Mouse (Mus musculus) midbrain, postnatal 0 days (tissue): Measurements from ENCODE around the gene Carhsp1. TPM values are rescaled to one million over a fixed set of nuclear protein-coding genes. Genes with fewer than 3 reads are reported as not detected.
A peak's percentile ranks its signal among the peaks of the same experiment; 100 is the strongest.

Experiments used
- ATAC-seq: fragments of 200-750 bp; cut with Nextera tagmentation; 2 replicates; pipeline ENCODE4 v1.8.0; 2017; ENCODE audit warnings: moderate number of reproducible peaks, mild to moderate bottlenecking, moderate TSS enrichment, moderate library complexity; ENCODE audit not compliant: low FRiP score
- DNase-seq: peaks from one replicate; pipeline ENCODE4 v3.0.0-alpha.2; 2015; ENCODE audit warnings: low spot score
- H3K27ac ChIP-seq: fragments of 300-500 bp; sonication (generic); 2 replicates; pipeline ENCODE4 v1.5.1; 2014; ENCODE audit warnings: low read depth, mild to moderate bottlenecking, low read length, mixed read lengths
- H3K27me3 ChIP-seq: fragments of 300-500 bp; sonication (generic); 2 replicates; pipeline ENCODE4 v1.6.1; 2014; ENCODE audit warnings: low read length, control low read depth, mixed read lengths; ENCODE audit not compliant: insufficient read depth
- H3K36me3 ChIP-seq: fragments of 300-500 bp; sonication (generic); 2 replicates; pipeline ENCODE4 v1.6.1; 2014; ENCODE audit warnings: low read length, control low read depth, mixed read lengths; ENCODE audit not compliant: insufficient read depth
- H3K4me1 ChIP-seq: fragments of 300-500 bp; sonication (generic); 2 replicates; pipeline ENCODE4 v1.6.1; 2014; ENCODE audit warnings: mild to moderate bottlenecking, control low read depth, antibody characterized with exemption, low read length, mixed read lengths; ENCODE audit not compliant: insufficient read depth
- H3K4me2 ChIP-seq: fragments of 300-500 bp; sonication (generic); 2 replicates; pipeline ENCODE4 v1.6.1; 2014; ENCODE audit warnings: low read depth, mild to moderate bottlenecking, low read length, mixed read lengths; ENCODE audit not compliant: poor library complexity, severe bottlenecking
- H3K4me3 ChIP-seq: fragments of 300-500 bp; sonication (generic); 2 replicates; pipeline ENCODE4 v1.5.1; 2014; ENCODE audit warnings: low read depth, mild to moderate bottlenecking, low read length, moderate library complexity
- H3K9ac ChIP-seq: fragments of 300-500 bp; sonication (generic); replicated peaks from 2 replicates; pipeline ENCODE4 v1.6.1; 2014; ENCODE audit warnings: mild to moderate bottlenecking, low read length, moderate library complexity, mixed read lengths; ENCODE audit not compliant: poor library complexity, severe bottlenecking
- H3K9me3 ChIP-seq: fragments of 300-500 bp; sonication (generic); 2 replicates; pipeline ENCODE4 v1.6.1; 2016; ENCODE audit warnings: low read length, control low read depth
- CTCF ChIP-seq: IDR thresholded peaks from 2 replicates; pipeline ENCODE4 v1.5.1; 2016; ENCODE audit warnings: antibody characterized with exemption, mild to moderate bottlenecking
- WGBS: fragments of 180-500 bp; shearing (Covaris S2); extraction: QIAGEN DNeasy Blood & Tissue Kit; methylation state at CpG from one replicate; pipeline ENCODE4 v1.1.7; 2014; 5-methylcytosine and 5-hydroxymethylcytosine counted together
- polyA plus RNA-seq: library from polyadenylated mRNA; unstranded; fragments of >200 nt; fragmentation: Nextera tagmentation; extraction: Ambion mirVana; gene quantifications from 2 replicates; pipeline ENCODE4 v1.2.1, GENCODE M21; 2015
- total RNA-seq: library from RNA; depleted of rRNA; stranded (reverse); fragments of >200 nt; gene quantifications from 2 replicates; pipeline ENCODE4 v1.2.3, GENCODE M21; 2014

The Carhsp1 gene
- total and polyA plus RNA-seq, 2 experiments from 2014 or later = 98.5 to 117 TPM

DNA sequence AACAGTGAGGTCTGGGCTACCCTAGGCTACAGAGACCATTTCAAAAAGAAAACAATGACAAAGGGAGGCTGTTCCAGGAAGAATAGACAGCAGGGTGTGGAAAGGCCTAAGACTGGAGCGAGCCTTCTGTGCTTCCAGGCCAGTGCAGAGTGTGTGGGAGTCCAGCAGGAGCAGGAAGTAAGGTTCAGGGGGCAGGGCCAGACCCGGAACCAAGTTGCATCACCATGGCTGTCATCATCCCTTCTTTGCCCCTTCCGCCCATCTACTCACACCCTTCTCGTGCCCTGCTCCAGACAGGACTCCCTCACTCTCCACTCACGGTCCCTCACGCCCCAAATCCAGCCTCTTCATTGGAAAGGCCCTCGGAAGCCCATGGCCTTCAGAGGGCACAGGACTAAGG lies 4.7 kb downstream of the Carhsp1 start:
- no peak overlapping the region for H3K4me2 ChIP-seq
- TF ChIP-seq CTCF = no peak
- DNase-seq = no peak
- no peak for ATAC-seq
- H3K27ac ChIP-seq = no peak overlapping the region
- H3K27me3 ChIP-seq = no peaks in the 10 kb centered on the region
- no peak overlapping the region for H3K4me3 ChIP-seq
- 0 out of 2 replicates have a peak, but pooled peaks cover 10% of the 10 kb centered on the region for H3K36me3 ChIP-seq
- H3K4me1 ChIP-seq = peaks cover 15% of the 10 kb centered on the region; the same call in 1 of the 2 replicates
- H3K9me3 ChIP-seq = no peaks in the 10 kb centered on the region
- WGBS = 88% methylated on average over 7 of the region's 7 CpGs
- no peak overlapping the region for H3K9ac ChIP-seq

DNA sequence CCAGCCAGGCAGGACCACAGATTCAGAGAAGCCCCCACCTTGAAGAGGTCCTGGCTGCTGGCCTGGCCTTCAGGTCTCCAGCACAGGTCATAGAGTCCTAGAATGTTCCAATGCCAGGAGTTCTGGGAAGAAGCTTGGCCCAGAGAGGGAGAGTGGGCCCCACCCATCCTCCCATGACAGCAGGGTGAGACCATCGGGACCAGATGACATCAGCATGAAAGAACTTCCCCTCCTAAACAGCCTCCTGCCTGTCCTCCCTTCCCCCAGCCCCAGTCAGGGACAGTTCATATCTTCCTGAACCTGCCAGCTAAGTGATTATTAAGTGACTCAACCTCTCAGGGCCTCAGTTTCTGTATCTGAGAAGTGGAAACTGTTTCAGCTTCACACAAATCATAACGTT lies 5.5 kb downstream of the Carhsp1 start:
- no peak overlapping the region for H3K27ac ChIP-seq
- H3K36me3 ChIP-seq = peaks cover 18% of the 10 kb centered on the region
- WGBS = 61% methylated on average over 2 of the region's 2 CpGs
- DNase-seq (no peak), ATAC-seq (no peak)
- H3K4me1 ChIP-seq = peaks cover 15% of the 10 kb centered on the region; the same call in 1 of the 2 replicates
- TF ChIP-seq CTCF = no peak
- no peak overlapping the region for H3K4me2 ChIP-seq
- no peak overlapping the region for H3K9ac ChIP-seq
- no peaks in the 10 kb centered on the region for H3K27me3 ChIP-seq
- H3K4me3 ChIP-seq = no peak overlapping the region
- H3K9me3 ChIP-seq = no peaks in the 10 kb centered on the region

DNA sequence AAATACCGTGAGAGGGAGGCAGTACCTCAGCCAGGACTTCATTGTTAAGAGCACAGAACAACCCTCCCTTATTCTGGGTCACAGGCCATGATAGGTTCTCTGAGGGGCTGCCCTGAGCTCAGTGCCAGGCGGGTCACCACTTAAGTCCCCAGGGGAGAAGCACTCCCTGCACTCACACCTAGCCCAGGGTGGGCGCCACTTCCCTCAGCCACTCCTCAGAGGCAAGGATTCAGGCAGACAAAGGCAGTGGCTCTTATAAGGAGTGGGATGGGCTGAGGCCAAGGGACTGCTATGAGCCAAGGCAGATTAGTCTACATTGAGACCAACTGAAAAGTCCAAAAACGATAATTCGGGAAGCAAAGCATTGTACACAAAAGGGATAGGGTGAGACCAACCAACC lies 6.6 kb downstream of the Carhsp1 start:
- TF ChIP-seq CTCF = no peak
- H3K4me1 ChIP-seq = peaks cover 11% of the 10 kb centered on the region; the same call in 1 of the 2 replicates

DNA sequence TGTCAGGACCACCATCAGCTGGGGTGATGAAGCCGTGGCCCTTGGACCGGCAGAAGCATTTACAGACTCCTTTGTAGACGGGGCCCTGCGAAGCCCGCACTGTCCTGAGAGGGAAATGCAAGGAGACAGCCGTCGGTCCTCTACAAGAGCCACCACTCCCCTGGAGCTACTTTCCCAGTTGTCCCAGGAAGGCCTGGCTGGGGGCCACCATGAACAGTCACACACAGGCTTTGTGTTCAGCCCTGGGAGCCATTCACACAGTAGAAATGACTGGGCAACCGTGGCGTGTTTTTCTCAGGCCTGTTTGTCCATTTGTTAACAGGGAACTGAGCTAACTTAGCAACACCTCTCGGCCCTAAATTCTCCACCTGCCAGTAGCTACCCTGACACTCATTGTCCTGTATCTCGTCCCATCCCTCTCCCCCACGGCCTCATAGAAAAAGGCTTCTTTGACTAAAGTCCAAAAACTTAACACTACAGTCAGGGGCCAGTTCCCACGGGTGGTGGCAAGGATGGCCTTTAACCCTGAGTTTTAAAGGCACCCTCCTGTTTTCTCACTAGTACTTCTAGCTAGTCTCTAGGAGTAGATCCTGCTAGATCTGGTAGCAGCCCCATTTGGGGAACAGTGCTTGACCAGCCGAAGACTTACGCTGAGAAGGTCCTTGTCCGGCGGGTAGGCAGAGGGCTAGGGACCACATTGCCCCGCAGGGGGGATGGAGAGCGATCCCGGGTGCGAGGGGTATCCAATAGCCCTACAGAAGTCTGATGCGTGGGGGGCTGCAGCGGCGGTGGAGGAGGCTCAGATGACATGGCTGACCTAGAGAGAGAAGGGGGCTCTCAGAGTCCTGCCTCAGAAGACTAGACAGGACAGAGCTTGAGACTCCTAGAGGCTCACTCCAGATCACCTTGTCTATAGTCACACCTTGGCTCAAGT lies 8.1 kb downstream of the Carhsp1 start:
- H3K4me2 ChIP-seq = no peak overlapping the region
- ATAC-seq (no peak; the same call in 1 of the 2 replicates), DNase-seq (peak; percentile 57)
- H3K27me3 ChIP-seq = no peaks in the 10 kb centered on the region
- H3K36me3 ChIP-seq = peaks cover 38% of the 10 kb centered on the region
- no peak for TF ChIP-seq CTCF
- H3K4me1 ChIP-seq = peaks cover 3% of the 10 kb centered on the region; the same call in 1 of the 2 replicates
- WGBS = 78% methylated on average over 24 of the region's 24 CpGs
- no peaks in the 10 kb centered on the region for H3K9me3 ChIP-seq
- H3K4me3 ChIP-seq = no peak overlapping the region
- peak overlapping the region; percentile 8 for H3K27ac ChIP-seq
- no peak overlapping the region for H3K9ac ChIP-seq

More for the DNA sequence above, 6.6 kb downstream of the Carhsp1 start:
- Histone ChIP-seq H3K36me3 (peaks cover 25% of the 10 kb centered on the region), H3K9me3 (no peaks in the 10 kb centered on the region), H3K27me3 (no peaks in the 10 kb centered on the region), H3K4me3 (no peak overlapping the region), H3K27ac (no peak overlapping the region), H3K4me2 (no peak overlapping the region), H3K9ac (no peak overlapping the region)
- DNase-seq (no peak), ATAC-seq (no peak)
- WGBS = 80% methylated on average over 5 of the region's 5 CpGs

DNA sequence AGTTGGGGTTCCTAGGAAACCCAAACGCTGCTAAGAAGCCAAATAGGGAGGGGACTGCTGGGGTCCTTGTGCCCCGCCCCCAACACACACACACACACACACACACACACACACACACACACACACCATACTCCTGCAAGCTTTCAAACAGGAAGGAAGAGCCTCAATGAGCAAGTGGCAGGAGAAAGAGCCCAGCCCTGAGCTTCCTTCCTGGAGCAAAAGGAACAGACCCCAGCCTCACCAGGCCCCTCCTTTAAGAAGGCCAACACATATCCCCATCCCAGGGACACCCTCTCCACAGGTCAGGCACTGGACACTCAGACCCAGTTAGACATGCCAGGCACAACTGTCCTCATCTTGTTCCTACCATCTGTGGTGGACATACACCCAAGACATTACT lies 8.9 kb downstream of the Carhsp1 start:
- no peak for ATAC-seq
- H3K9ac ChIP-seq = no peak overlapping the region
- peaks cover 3% of the 10 kb centered on the region; the same call in 1 of the 2 replicates for H3K4me1 ChIP-seq
- no peaks in the 10 kb centered on the region for H3K27me3 ChIP-seq
- H3K36me3 ChIP-seq = peaks cover 41% of the 10 kb centered on the region
- no peak overlapping the region for H3K4me3 ChIP-seq
- DNase-seq = no peak
- no peaks in the 10 kb centered on the region for H3K9me3 ChIP-seq
- 0 out of 2 replicates have a peak overlapping the region, but pooled peaks have one; percentile 8 for H3K27ac ChIP-seq
- no peak overlapping the region for H3K4me2 ChIP-seq
- TF ChIP-seq CTCF = no peak
- 64% methylated on average over 2 of the region's 2 CpGs for WGBS

DNA sequence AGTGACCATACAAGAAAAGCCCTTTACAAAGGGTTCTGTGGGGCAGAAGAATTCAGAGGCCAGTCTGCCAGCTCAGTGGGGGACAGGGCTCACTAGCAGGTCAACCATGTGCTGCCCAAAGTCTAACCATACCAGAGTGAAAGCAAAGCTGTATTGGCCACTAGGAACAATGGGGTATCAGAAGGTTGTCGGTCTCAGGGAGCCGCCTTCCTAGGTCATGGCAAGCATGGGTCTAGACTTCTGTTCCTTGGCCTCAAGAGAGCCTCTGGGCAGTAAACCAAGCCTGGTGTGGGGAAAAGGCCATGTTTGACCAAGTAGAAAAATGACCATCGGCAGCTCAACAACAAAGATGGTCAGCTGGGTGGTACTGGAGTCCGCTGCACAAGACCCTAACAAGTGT lies 13.2 kb downstream of the Carhsp1 start:
- Histone ChIP-seq H3K4me2 (no peak overlapping the region), H3K27me3 (no peaks in the 10 kb centered on the region), H3K9me3 (no peaks in the 10 kb centered on the region), H3K9ac (no peak overlapping the region), H3K4me1 (no peaks in the 10 kb centered on the region), H3K4me3 (no peak overlapping the region), H3K27ac (no peak overlapping the region), H3K36me3 (peaks cover 52% of the 10 kb centered on the region)
- TF ChIP-seq CTCF = no peak
- DNase-seq (no peak), ATAC-seq (no peak)
- WGBS = 88% methylated on average over 4 of the region's 4 CpGs
